Mouse (Mus musculus): ENCODE measurements around the gene B4galnt1.

B4galnt1 gene

DNA sequence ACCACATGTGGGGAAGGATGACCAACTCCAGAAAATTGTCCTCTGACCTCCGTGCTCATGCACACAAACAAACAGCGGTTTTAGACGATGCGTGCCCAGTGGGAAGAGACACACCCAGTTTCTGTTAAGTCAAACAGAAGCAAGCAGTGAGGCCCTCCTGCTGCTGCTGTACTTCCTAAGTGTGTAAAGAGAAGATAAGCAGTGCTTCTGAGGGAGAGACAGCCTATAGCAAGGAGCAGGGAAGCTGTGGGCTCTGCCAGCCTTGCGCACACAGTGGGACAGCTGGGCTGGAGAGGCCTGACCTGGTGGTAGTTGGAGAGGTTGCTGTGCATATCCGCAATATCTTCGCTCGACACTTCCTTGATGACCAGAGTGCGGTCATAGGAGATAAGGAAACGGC is 40.3 kb downstream of the B4galnt1 start:
- DNase-seq (ENCODE audit: extremely low spot score, low read depth, low spot score), result no peak

DNA sequence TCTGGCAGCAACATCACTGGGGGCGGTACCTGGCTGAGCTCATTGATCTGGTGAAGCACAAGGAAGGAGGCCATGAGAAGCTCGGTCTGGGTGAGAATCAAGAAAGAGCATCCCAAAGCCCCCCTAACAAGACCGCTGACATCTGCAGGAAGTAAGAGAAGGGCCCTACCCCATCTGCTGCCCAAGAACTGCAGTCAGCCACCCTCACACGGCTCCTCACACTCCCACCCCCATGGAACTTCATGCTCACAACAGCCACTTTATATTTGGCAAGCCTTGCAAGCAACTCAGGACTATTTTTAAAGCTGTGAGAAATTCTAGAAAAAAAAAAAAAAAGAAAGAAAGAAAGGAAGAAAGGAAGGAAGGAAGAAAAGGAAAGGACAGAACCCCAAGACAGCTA is 43.9 kb downstream of the B4galnt1 start:
- no peak for DNase-seq (ENCODE audit: extremely low spot score, low read depth, low spot score)

DNA sequence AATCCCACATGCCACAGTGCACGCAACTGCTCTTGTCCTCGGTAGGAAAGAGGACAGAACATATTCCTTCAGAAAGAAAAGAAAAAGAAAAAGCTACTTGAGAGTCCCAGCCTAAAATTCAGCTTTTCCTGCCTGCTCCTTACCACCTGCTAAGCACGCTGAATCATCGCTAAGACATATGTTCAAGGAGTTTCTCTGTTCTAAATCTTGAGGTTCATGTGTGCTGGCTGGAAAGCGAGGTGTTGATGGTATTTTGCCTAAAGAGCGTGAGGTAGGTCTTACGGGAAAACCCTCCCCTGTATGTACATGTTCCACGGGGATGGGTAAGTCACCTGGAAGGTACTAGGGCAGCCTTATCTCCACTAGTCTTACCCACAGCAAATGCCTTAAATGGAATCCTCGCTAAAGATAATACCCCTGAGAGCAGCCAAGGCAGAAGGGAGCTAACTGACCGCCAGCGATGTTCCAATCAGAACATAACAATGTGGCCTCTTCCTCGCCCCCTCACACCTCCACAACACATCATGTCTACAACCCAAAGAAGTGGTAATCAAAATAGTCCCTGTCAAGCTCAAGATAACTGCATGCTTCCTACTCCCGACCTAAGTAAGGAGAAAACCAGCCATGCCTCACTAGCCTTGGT is 45.0 kb downstream of the B4galnt1 start:
- no peak for DNase-seq (ENCODE audit: extremely low spot score, low read depth, low spot score)

DNA sequence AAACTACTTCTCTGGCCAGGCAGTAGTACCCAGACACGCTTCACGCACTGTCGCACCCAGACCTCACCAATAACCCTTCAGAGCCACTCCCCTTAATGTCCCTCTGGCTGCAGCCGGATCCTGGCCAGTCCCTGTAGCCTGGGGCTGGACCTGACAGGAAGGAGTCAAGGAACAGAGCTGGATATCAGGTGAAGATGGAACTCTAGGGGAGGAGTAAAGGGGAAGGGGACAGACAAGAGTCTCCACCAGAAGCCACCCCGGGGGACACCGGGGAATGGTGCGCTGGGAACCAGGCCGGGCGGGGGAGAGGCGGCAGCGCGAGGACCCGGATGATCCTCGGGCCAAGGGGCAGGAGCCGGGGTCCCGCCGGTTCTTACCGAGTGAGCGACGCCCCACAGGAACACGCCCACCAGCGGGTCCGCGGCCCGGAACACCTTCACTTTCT is 46.0 kb downstream of the B4galnt1 start:
- DNase-seq (ENCODE audit: extremely low spot score, low read depth, low spot score), result no peak

DNA sequence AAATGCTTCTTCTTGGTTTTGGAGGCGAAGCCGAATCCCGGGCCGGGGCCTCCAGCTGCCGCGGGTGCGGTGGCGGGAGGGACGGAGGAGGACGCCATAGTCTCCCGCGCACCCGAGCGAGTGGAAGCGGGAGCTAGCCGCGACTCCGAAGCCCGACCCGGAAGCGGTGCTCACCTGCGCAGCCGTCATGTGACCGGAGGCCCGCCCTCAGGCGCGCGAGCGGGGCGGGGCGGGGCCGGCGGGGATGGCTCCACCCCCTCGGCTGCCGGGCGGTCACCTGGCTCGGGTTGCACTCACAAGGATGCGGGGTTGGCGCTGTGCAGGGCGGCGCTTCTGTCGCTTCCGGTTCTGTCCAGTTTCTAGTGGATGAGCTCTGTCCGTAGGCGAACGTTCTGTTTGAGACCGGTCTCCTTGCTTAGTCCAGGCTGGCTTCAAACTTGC is 46.4 kb downstream of the B4galnt1 start, which contains the start of gene Pip4k2c:
TSS of gene Pip4k2c (minus strand) at position 172 of the 441 bp plus-strand sequence.
- no peak for DNase-seq (ENCODE audit: extremely low spot score, low read depth, low spot score)

DNA sequence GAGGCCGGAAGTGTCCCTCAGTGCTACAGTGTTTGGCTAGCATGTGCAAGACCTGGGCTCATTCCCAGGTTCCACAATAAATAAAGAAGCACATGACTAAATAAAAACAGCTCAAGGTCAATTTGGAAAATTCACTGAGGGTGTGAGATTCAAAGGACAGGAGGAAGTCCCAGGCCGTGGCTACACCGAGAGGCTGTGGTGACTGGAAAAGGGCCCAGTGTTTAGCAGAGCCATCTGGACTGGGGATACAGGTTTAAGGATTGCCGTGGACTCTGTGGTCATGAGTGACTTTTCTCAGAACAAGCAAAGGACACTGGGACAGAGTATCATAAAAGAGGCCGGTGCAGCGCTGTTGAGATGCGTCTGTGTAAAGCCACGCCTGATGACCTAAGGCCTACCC is 48.2 kb downstream of the B4galnt1 start:
- DNase-seq (ENCODE audit: extremely low spot score, low read depth, low spot score), result no peak

DNA sequence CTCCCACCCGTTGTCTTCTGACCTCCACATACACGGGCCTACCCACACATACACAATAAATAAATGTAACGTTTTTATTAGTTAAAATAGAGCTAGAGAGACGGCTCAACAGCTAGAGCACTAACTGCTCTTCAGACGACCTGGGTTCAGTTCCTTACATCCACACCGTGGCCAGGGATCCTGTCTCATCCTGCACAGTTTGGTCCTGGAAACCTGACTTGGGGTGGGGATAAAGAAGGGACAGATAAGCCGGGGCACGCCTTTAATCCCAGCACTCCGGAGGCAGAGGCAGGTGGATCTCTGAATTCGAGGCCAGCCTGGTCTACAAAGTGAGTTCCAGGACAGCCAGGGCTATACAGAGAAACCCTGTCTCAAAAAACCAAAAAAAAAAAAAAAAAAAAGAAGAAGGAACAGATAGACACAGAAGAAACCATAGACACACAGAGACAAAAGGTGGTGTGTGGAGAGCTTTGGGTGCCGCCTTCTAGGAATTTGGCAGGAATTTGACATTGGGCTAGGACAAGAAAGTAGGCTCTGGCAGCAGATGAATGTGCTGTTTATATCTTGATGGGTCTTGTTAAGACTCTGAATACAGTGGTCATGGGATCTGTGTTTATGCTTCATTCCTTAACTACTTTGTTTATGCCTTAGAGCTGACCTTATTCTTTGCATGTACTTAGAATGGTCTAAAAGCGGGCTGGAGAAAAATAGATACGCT is 48.8 kb downstream of the B4galnt1 start:
- DNase-seq (ENCODE audit: extremely low spot score, low read depth, low spot score), result no peak

DNA sequence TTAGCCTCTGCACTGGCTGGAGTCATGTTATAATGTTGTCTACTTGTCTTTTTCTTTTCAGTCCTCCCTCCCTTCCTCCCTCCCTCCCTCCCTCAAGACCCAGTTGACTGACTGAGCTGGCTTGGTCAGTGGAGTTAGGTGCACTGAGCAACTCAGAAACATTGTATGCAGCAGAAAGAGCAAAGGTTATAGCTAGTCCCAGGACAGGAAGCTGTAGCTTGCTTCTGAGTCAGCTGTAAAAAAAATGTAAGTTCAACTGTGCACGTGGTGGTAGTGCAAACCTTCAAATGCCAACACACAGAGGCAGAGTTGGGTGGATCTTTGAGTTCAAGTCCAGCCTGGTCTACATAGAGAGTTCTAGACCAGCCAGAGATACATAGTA is 49.4 kb downstream of the B4galnt1 start:
- DNase-seq (ENCODE audit: extremely low spot score, low read depth, low spot score), result no peak

DNA sequence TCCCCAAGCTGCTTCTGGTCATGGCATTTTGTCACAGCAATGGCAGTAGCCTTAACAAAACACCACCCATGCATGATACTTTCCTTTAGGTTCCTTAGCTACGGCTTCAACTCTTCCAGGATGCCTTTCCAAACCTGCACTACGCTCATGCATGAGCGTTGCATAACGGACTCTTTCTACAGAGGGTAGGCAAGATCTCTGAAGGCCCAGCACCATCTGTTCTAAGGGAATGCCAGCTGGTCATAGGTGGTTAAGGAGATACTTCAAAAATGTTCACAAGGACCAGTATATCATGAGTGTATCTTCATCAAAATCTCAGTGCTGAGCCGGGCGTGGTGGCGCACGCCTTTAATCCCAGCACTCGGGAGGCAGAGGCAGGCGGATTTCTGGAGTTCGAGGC is 51.4 kb downstream of the B4galnt1 start:
- DNase-seq (ENCODE audit: extremely low spot score, low read depth, low spot score), result no peak

DNA sequence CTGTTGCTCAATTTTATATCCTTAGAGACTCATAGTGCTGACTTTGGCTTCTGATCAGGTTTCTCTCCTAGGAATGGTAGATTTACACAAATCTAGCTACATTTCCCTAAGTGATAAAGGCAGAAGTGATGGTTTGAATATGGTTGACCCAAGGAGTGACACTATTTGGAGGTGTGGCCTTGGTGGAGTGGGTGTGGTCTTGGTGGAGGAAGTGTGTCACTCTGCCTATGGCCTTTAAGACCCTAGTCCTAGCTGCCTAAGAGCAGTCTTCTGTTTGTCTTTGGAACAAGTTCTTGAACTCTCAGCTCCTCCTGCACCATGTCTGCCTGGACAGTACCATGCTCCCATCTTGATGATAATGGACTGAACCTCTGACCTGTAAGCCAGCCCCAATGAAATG is 52.2 kb downstream of the B4galnt1 start:
- DNase-seq (ENCODE audit: extremely low spot score, low read depth, low spot score), result no peak

DNA sequence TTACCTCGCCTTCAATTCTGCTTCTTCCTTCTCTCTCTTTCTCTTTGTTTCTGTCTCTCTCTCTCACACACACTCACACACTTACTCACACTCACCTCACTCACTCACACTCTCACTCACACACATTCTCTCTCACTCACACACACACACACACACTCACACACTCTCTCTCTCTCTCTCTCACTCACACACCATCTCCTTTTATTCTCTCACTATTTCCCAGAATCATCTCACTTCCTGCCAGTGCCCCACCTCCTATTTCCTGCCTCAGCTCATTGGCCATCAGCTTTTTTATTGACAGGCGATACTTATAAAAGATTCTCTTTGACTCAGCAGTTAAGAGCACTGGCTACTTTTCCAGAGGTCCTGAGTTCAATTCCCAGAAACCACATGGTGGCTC is 53.3 kb downstream of the B4galnt1 start:
- DNase-seq (ENCODE audit: extremely low spot score, low read depth, low spot score), result no peak

Measured in hindlimb bud, embryonic 11.5 days (tissue).